Mouse (Mus musculus): ENCODE data around the gene Gm28051.

DNA sequence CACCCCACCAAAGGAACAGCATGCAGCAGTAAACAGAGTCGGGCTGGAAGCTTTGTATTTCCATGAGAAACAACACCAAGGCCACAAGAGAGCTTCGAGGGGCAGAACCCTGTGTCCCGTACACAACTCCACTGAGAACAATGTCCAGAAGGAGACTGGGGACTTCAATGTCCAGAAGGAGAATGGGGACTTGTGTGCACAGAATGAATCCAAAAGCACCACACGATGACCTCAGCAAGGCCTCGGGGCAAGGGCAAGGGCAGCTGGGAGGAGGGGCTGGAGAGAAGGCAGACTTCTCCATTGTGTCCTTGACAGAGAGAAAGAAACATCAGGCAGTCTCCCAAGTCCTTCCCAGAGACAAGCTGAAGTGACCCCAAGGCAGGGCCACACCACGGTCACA is 78.7 kb downstream of the Gm28051 start:
- TF ChIP-seq CTCF (IDR thresholded peaks at IDR 0.05; ENCODE audit: extremely low read depth, insufficient read depth, low read length), result no peak
- TF ChIP-seq POLR2A (IDR thresholded peaks at IDR 0.05; ENCODE audit: extremely low read depth, insufficient read depth, low read length), result no peak

All from cortical plate, adult 2 months (tissue).